Mouse (Mus musculus): ENCODE results near the gene A630089N07Rik. TPM values are rescaled to one million over a fixed set of nuclear protein-coding genes. Genes with fewer than 3 reads are reported as not detected.
A peak's percentile ranks its signal among the peaks of the same experiment; 100 is the strongest.

Gene A630089N07Rik
- polyA plus RNA-seq, 1 experiment from 2014 or later: 29.9 TPM

- no peak overlapping the region for H3K4me3 ChIP-seq (ENCODE audit: low read depth, low read length)
- peak overlapping the region; percentile 44; the same call in 1 of the 2 replicates for H3K27ac ChIP-seq (ENCODE audit: low read depth, low read length)
- ATAC-seq (replicated peaks; ENCODE audit: low FRiP score) (no peak), DNase-seq (ENCODE audit: low spot score) (no peak)
- no peaks in the 10 kb centered on the region for H3K36me3 ChIP-seq (ENCODE audit: control insufficient read depth, insufficient read depth, low read length)
- H3K9me3 ChIP-seq (ENCODE audit: control insufficient read depth, low read length): no peaks in the 10 kb centered on the region
- no peaks in the 10 kb centered on the region for H3K27me3 ChIP-seq (replicated peaks; ENCODE audit: control insufficient read depth, insufficient read depth, low read length)
- peaks cover 26% of the 10 kb centered on the region for H3K4me1 ChIP-seq (replicated peaks; ENCODE audit: control insufficient read depth, insufficient read depth, low read length)
- no peak overlapping the region for H3K4me2 ChIP-seq
- 0 out of 2 replicates have a peak overlapping the region, but pooled peaks have one; percentile 20 for H3K9ac ChIP-seq (ENCODE audit: low read depth, low read length)
Observed at GRCm38 (mm10) chr16:97957626-97958025, 124.6 kb downstream of the A630089N07Rik start.

- H3K27me3 ChIP-seq (replicated peaks; ENCODE audit: control insufficient read depth, insufficient read depth, low read length): no peaks in the 10 kb centered on the region
- H3K9me3 ChIP-seq (ENCODE audit: control insufficient read depth, low read length): no peaks in the 10 kb centered on the region
- peaks cover 30% of the 10 kb centered on the region for H3K4me1 ChIP-seq (replicated peaks; ENCODE audit: control insufficient read depth, insufficient read depth, low read length)
- DNase-seq (ENCODE audit: low spot score) (no peak), ATAC-seq (replicated peaks; ENCODE audit: low FRiP score) (no peak)
- no peak overlapping the region for H3K4me2 ChIP-seq
- no peak overlapping the region for H3K27ac ChIP-seq (ENCODE audit: low read depth, low read length)
- peaks cover 12% of the 10 kb centered on the region for H3K36me3 ChIP-seq (ENCODE audit: control insufficient read depth, insufficient read depth, low read length)
- no peak overlapping the region for H3K4me3 ChIP-seq (ENCODE audit: low read depth, low read length)
- H3K9ac ChIP-seq (ENCODE audit: low read depth, low read length): no peak overlapping the region
- WGBS: 75% methylated on average over 2 of the region's 2 CpGs
Observed at GRCm38 (mm10) chr16:97956011-97956410, 126.2 kb downstream of the A630089N07Rik start.

GRCm38 (mm10) chr16:97953300-97953699, 128.9 kb downstream of the A630089N07Rik start:
- DNase-seq (ENCODE audit: low spot score): no peak
- H3K36me3 ChIP-seq (ENCODE audit: control insufficient read depth, insufficient read depth, low read length): peaks cover 25% of the 10 kb centered on the region
- H3K4me2 ChIP-seq: peak overlapping the region; percentile 16; the same call in 1 of the 2 replicates
- H3K9me3 ChIP-seq (ENCODE audit: control insufficient read depth, low read length): no peaks in the 10 kb centered on the region
- no peak overlapping the region for H3K4me3 ChIP-seq (ENCODE audit: low read depth, low read length)
- H3K27ac ChIP-seq (ENCODE audit: low read depth, low read length): peak overlapping the region; percentile 33
- peak; percentile 76 for ATAC-seq (replicated peaks; ENCODE audit: low FRiP score)
- peaks cover 18% of the 10 kb centered on the region for H3K4me1 ChIP-seq (replicated peaks; ENCODE audit: control insufficient read depth, insufficient read depth, low read length)
- WGBS: 67% methylated on average over 2 of the region's 2 CpGs
- no peak overlapping the region for H3K9ac ChIP-seq (ENCODE audit: low read depth, low read length)
- H3K27me3 ChIP-seq (replicated peaks; ENCODE audit: control insufficient read depth, insufficient read depth, low read length): no peaks in the 10 kb centered on the region

- Histone ChIP-seq H3K4me2 (peak overlapping the region; percentile 16; the same call in 1 of the 2 replicates), H3K9ac (ENCODE audit: low read depth, low read length) (no peak overlapping the region; the same call in 1 of the 2 replicates), H3K4me1 (replicated peaks; ENCODE audit: control insufficient read depth, insufficient read depth, low read length) (peaks cover 15% of the 10 kb centered on the region), H3K36me3 (ENCODE audit: control insufficient read depth, insufficient read depth, low read length) (peaks cover 27% of the 10 kb centered on the region), H3K27me3 (replicated peaks; ENCODE audit: control insufficient read depth, insufficient read depth, low read length) (no peaks in the 10 kb centered on the region), H3K27ac (ENCODE audit: low read depth, low read length) (peak overlapping the region; percentile 0; the same call in 1 of the 2 replicates), H3K4me3 (ENCODE audit: low read depth, low read length) (no peak overlapping the region), H3K9me3 (ENCODE audit: control insufficient read depth, low read length) (no peaks in the 10 kb centered on the region)
- DNase-seq (ENCODE audit: low spot score) (no peak), ATAC-seq (replicated peaks; ENCODE audit: low FRiP score) (peak; percentile 86)
- WGBS: 71% methylated on average over 9 of the region's 9 CpGs
Observed at GRCm38 (mm10) chr16:97952801-97953200, 129.4 kb downstream of the A630089N07Rik start.

- H3K4me1 ChIP-seq (replicated peaks; ENCODE audit: control insufficient read depth, insufficient read depth, low read length): peaks cover 11% of the 10 kb centered on the region
- peak overlapping the region; percentile 0; the same call in 1 of the 2 replicates for H3K27ac ChIP-seq (ENCODE audit: low read depth, low read length)
- DNase-seq (ENCODE audit: low spot score) (no peak), ATAC-seq (replicated peaks; ENCODE audit: low FRiP score) (no peak)
- H3K4me2 ChIP-seq: no peak overlapping the region; the same call in 1 of the 2 replicates
- H3K4me3 ChIP-seq (ENCODE audit: low read depth, low read length): no peak overlapping the region
- 88% methylated on average over 4 of the region's 4 CpGs for WGBS
- no peaks in the 10 kb centered on the region for H3K9me3 ChIP-seq (ENCODE audit: control insufficient read depth, low read length)
- H3K27me3 ChIP-seq (replicated peaks; ENCODE audit: control insufficient read depth, insufficient read depth, low read length): no peaks in the 10 kb centered on the region
- H3K9ac ChIP-seq (ENCODE audit: low read depth, low read length): no peak overlapping the region; the same call in 1 of the 2 replicates
- peaks cover 27% of the 10 kb centered on the region for H3K36me3 ChIP-seq (ENCODE audit: control insufficient read depth, insufficient read depth, low read length)
Observed at GRCm38 (mm10) chr16:97952371-97952770, 129.9 kb downstream of the A630089N07Rik start.

Other genes with a start within 250 kb of the A630089N07Rik start
- gene Prdm15, start 230.6 kb downstream of the A630089N07Rik start, polyA plus RNA-seq (2014; fragmentation: Nextera tagmentation; extraction: Ambion mirVana): 8.2 and 8.3 TPM in 2 replicates
- 12.1 and 12.5 TPM in 2 replicates for gene C2cd2, start 119.9 kb downstream of the A630089N07Rik start, polyA plus RNA-seq (2014; fragmentation: Nextera tagmentation; extraction: Ambion mirVana)
- 10.0 and 10.1 TPM in 2 replicates for gene Zbtb21, start 119.8 kb downstream of the A630089N07Rik start, polyA plus RNA-seq (2014; fragmentation: Nextera tagmentation; extraction: Ambion mirVana)
- gene B230307C23Rik, start 85.1 kb downstream of the A630089N07Rik start, polyA plus RNA-seq (2014; fragmentation: Nextera tagmentation; extraction: Ambion mirVana): 21.3 and 32.1 TPM in 2 replicates

Measured in liver, embryonic 11.5 days (tissue).